Mouse (Mus musculus) gastrocnemius, postnatal 25 days (tissue): Measurements from ENCODE around the gene Mrpl4. TPM values are rescaled to one million over a fixed set of nuclear protein-coding genes. Genes with fewer than 3 reads are reported as not detected.

Experiments
- DNase-seq: peaks from one replicate; pipeline ENCODE4 v3.0.0; 2022
- long read RNA-seq, 2 experiments: library from polyadenylated mRNA; stranded (forward); transcript quantifications; one replicate each; pipeline ENCODE4 v2.0.0; 2021
- total RNA-seq, 2 experiments: library from RNA; stranded (reverse); gene quantifications; 1 replicate in 1 of 2; 2 replicates in 1 of 2; pipeline ENCODE4 v1.2.3; 2021

The Mrpl4 gene
- 10 to 100 TPM; 61.9 to 62.8 TPM for total RNA-seq
- long read RNA-seq, experiment 1, transcript Mrpl4-201 (9 exons, 1,288 nt) = major isoform, 134 of 150 reads
- long read RNA-seq, experiment 1, partial matches to known transcripts = 1 of 150 reads
- long read RNA-seq, experiment 1, other reads (novel, unspliced or antisense) = 15 of 150 reads
- long read RNA-seq, experiment 2, transcript Mrpl4-201 (9 exons, 1,288 nt) = major isoform, 106 of 118 reads
- long read RNA-seq, experiment 2, partial matches to known transcripts = 1 of 118 reads
- long read RNA-seq, experiment 2, other reads (novel, unspliced or antisense) = 11 of 118 reads

- peak; percentile 78 for DNase-seq
Measured at GRCm38 (mm10) chr9:21002627-21003551, at the start of gene Mrpl4. Mrpl4 (plus strand) TSS chr9:21002738.

- DNase-seq = no peak
Measured at GRCm38 (mm10) chr9:20956989-20957388, 45.5 kb upstream of the Mrpl4 start.

- no peak for DNase-seq
Measured at GRCm38 (mm10) chr9:20959430-20959938, 43.1 kb upstream of the Mrpl4 start, which contains the start of gene Dnmt1. Dnmt1 (minus strand) TSS chr9:20959888.

GRCm38 (mm10) chr9:20961557-20961956, 41.0 kb upstream of the Mrpl4 start:
- DNase-seq = no peak

GRCm38 (mm10) chr9:20965606-20966005, 36.9 kb upstream of the Mrpl4 start:
- no peak for DNase-seq

- no peak for DNase-seq
Measured at GRCm38 (mm10) chr9:20966008-20966407, 36.5 kb upstream of the Mrpl4 start.

GRCm38 (mm10) chr9:20966747-20967146, 35.8 kb upstream of the Mrpl4 start:
- DNase-seq = no peak

GRCm38 (mm10) chr9:20971751-20972140, 30.8 kb upstream of the Mrpl4 start:
- DNase-seq = peak; percentile 66

GRCm38 (mm10) chr9:20972141-20972992, 30.2 kb upstream of the Mrpl4 start:
- DNase-seq = peak; percentile 80

- peak; percentile 32 for DNase-seq
Measured at GRCm38 (mm10) chr9:20973001-20973681, 29.4 kb upstream of the Mrpl4 start.

GRCm38 (mm10) chr9:20973682-20974075, 28.9 kb upstream of the Mrpl4 start:
- DNase-seq = peak; percentile 36

GRCm38 (mm10) chr9:20975431-20976215, 26.9 kb upstream of the Mrpl4 start:
- DNase-seq = no peak

GRCm38 (mm10) chr9:20976216-20976960, 26.1 kb upstream of the Mrpl4 start, which contains the start of gene S1pr2:
S1pr2 (minus strand) TSS chr9:20976781.
- DNase-seq = peak; percentile 87

- no peak for DNase-seq
Measured at GRCm38 (mm10) chr9:20976961-20977689, 25.4 kb upstream of the Mrpl4 start.

GRCm38 (mm10) chr9:20978409-20979095, 24.0 kb upstream of the Mrpl4 start:
- DNase-seq = no peak

- DNase-seq = no peak
Measured at GRCm38 (mm10) chr9:20979181-20979580, 23.4 kb upstream of the Mrpl4 start.

GRCm38 (mm10) chr9:20979769-20980168, 22.8 kb upstream of the Mrpl4 start:
- DNase-seq = no peak

- no peak for DNase-seq
Measured at GRCm38 (mm10) chr9:20982171-20982570, 20.4 kb upstream of the Mrpl4 start.
